Mouse (Mus musculus): Measurements from ENCODE around the gene Dnm3. TPM values are rescaled to one million over a fixed set of nuclear protein-coding genes. Genes with fewer than 3 reads are reported as not detected.
"Not testable (repeated sequence)": the region's sequence is repeated elsewhere in the genome, so short reads cannot be mapped to it uniquely, and the experiment has no call there.

Dnm3 gene
- polyA plus RNA-seq, 1 experiment from 2014 or later = 8.3 TPM

GRCm38 (mm10) chr1:162410207-162410965 lies 67.4 kb downstream of the Dnm3 start:
- 80% methylated on average over 14 of the region's 14 CpGs for WGBS
- ATAC-seq (replicated peaks; ENCODE audit: low FRiP score, low read depth) = no peak
- no peak overlapping the region for H3K27ac ChIP-seq
- no peak overlapping the region for H3K4me2 ChIP-seq (ENCODE audit: low read length)
- no peak overlapping the region for H3K4me3 ChIP-seq (replicated peaks; ENCODE audit: low read depth, low read length)
- no peaks in the 10 kb centered on the region for H3K9me3 ChIP-seq (replicated peaks; ENCODE audit: low read length)
- no peaks in the 10 kb centered on the region for H3K4me1 ChIP-seq (replicated peaks; ENCODE audit: insufficient read depth, low read length)
- no peaks in the 10 kb centered on the region for H3K27me3 ChIP-seq (ENCODE audit: insufficient read depth, low read length)
- no peak for DNase-seq (ENCODE audit: low spot score)
- no peak for TF ChIP-seq CTCF (IDR thresholded peaks at IDR 0.05; ENCODE audit: low read depth)
- H3K36me3 ChIP-seq (ENCODE audit: insufficient read depth, low read length) = no peaks in the 10 kb centered on the region
- H3K9ac ChIP-seq (ENCODE audit: low read depth, low read length) = no peak overlapping the region

GRCm38 (mm10) chr1:162394549-162394948 lies 83.3 kb downstream of the Dnm3 start:
- H3K9me3 ChIP-seq (replicated peaks; ENCODE audit: low read length) = no peaks in the 10 kb centered on the region
- no peaks in the 10 kb centered on the region for H3K4me1 ChIP-seq (replicated peaks; ENCODE audit: insufficient read depth, low read length)
- no peaks in the 10 kb centered on the region for H3K27me3 ChIP-seq (ENCODE audit: insufficient read depth, low read length)
- no peaks in the 10 kb centered on the region for H3K36me3 ChIP-seq (ENCODE audit: insufficient read depth, low read length)
- no peak overlapping the region for H3K4me3 ChIP-seq (replicated peaks; ENCODE audit: low read depth, low read length)
- no peak overlapping the region for H3K27ac ChIP-seq
- no peak overlapping the region for H3K9ac ChIP-seq (ENCODE audit: low read depth, low read length)
- WGBS = 50% methylated on average over 4 of the region's 4 CpGs
- no peak for ATAC-seq (replicated peaks; ENCODE audit: low FRiP score, low read depth)
- no peak for DNase-seq (ENCODE audit: low spot score)
- TF ChIP-seq CTCF (IDR thresholded peaks at IDR 0.05; ENCODE audit: low read depth) = no peak
- H3K4me2 ChIP-seq (ENCODE audit: low read length) = no peak overlapping the region

- no peak for TF ChIP-seq CTCF (IDR thresholded peaks at IDR 0.05; ENCODE audit: low read depth)
- DNase-seq (ENCODE audit: low spot score) (peak; percentile 21), ATAC-seq (replicated peaks; ENCODE audit: low FRiP score, low read depth) (no peak)
- H3K4me2 ChIP-seq (ENCODE audit: low read length) = no peak overlapping the region
- H3K4me3 ChIP-seq (replicated peaks; ENCODE audit: low read depth, low read length) = no peak overlapping the region
- no peak overlapping the region; the same call in 1 of the 2 replicates for H3K27ac ChIP-seq
- 64% methylated on average over 5 of the region's 5 CpGs for WGBS
- H3K4me1 ChIP-seq (replicated peaks; ENCODE audit: insufficient read depth, low read length) = no peaks in the 10 kb centered on the region
- H3K36me3 ChIP-seq (ENCODE audit: insufficient read depth, low read length) = no peaks in the 10 kb centered on the region
- no peak overlapping the region for H3K9ac ChIP-seq (ENCODE audit: low read depth, low read length)
- H3K27me3 ChIP-seq (ENCODE audit: insufficient read depth, low read length) = no peaks in the 10 kb centered on the region
- H3K9me3 ChIP-seq (replicated peaks; ENCODE audit: low read length) = no peaks in the 10 kb centered on the region
Measured at GRCm38 (mm10) chr1:162388442-162389165, 89.2 kb downstream of the Dnm3 start.

- 89% methylated on average over 1 of the region's 1 CpGs for WGBS
- ATAC-seq (replicated peaks; ENCODE audit: low FRiP score, low read depth); H3K9ac ChIP-seq (ENCODE audit: low read depth, low read length): not testable (repeated sequence)
Measured at GRCm38 (mm10) chr1:162373068-162373467, 104.8 kb downstream of the Dnm3 start.

GRCm38 (mm10) chr1:162369726-162370125 lies 108.1 kb downstream of the Dnm3 start:
- Histone ChIP-seq H3K4me3 (replicated peaks; ENCODE audit: low read depth, low read length) (no peak overlapping the region), H3K27me3 (ENCODE audit: insufficient read depth, low read length) (no peaks in the 10 kb centered on the region), H3K4me2 (ENCODE audit: low read length) (no peak overlapping the region), H3K9me3 (replicated peaks; ENCODE audit: low read length) (no peaks in the 10 kb centered on the region), H3K4me1 (replicated peaks; ENCODE audit: insufficient read depth, low read length) (no peaks in the 10 kb centered on the region), H3K36me3 (ENCODE audit: insufficient read depth, low read length) (no peaks in the 10 kb centered on the region), H3K9ac (ENCODE audit: low read depth, low read length) (no peak overlapping the region), H3K27ac (no peak overlapping the region)
- no peak for TF ChIP-seq CTCF (IDR thresholded peaks at IDR 0.05; ENCODE audit: low read depth)
- 58% methylated on average over 4 of the region's 4 CpGs for whole genome bisulfite sequencing
- no peak for ATAC-seq (replicated peaks; ENCODE audit: low FRiP score, low read depth)
- DNase-seq (ENCODE audit: low spot score) = peak; percentile 9

More at GRCm38 (mm10) chr1:162373068-162373467, 104.8 kb downstream of the Dnm3 start:
- not testable (repeated sequence) for H3K36me3 ChIP-seq (ENCODE audit: insufficient read depth, low read length); H3K9me3 ChIP-seq (replicated peaks; ENCODE audit: low read length); H3K27ac ChIP-seq; H3K4me1 ChIP-seq (replicated peaks; ENCODE audit: insufficient read depth, low read length); H3K27me3 ChIP-seq (ENCODE audit: insufficient read depth, low read length); H3K4me3 ChIP-seq (replicated peaks; ENCODE audit: low read depth, low read length); DNase-seq (ENCODE audit: low spot score); H3K4me2 ChIP-seq (ENCODE audit: low read length)

- Histone ChIP-seq H3K27ac (no peak overlapping the region), H3K36me3 (ENCODE audit: insufficient read depth, low read length) (no peaks in the 10 kb centered on the region), H3K4me3 (replicated peaks; ENCODE audit: low read depth, low read length) (no peak overlapping the region), H3K9me3 (replicated peaks; ENCODE audit: low read length) (no peaks in the 10 kb centered on the region), H3K4me1 (replicated peaks; ENCODE audit: insufficient read depth, low read length) (no peaks in the 10 kb centered on the region), H3K4me2 (ENCODE audit: low read length) (no peak overlapping the region), H3K9ac (ENCODE audit: low read depth, low read length) (no peak overlapping the region), H3K27me3 (ENCODE audit: insufficient read depth, low read length) (no peaks in the 10 kb centered on the region)
- ATAC-seq (replicated peaks; ENCODE audit: low FRiP score, low read depth) (no peak), DNase-seq (ENCODE audit: low spot score) (peak; percentile 30)
- 51% methylated on average over 5 of the region's 5 CpGs for WGBS
- TF ChIP-seq CTCF (IDR thresholded peaks at IDR 0.05; ENCODE audit: low read depth) = no peak
Measured at GRCm38 (mm10) chr1:162361978-162362377, 115.9 kb downstream of the Dnm3 start.

Measured in kidney, postnatal 0 days (tissue).